Mouse (Mus musculus) lung, embryonic 15.5 days (tissue): Measurements from ENCODE around the gene St6galnac4. TPM values are rescaled to one million over a fixed set of nuclear protein-coding genes. Genes with fewer than 3 reads are reported as not detected.

Experiments used
- ATAC-seq: fragments of 200-750 bp; cut with Nextera tagmentation; 2 replicates; pipeline ENCODE4 v1.8.0; 2017; ENCODE audit warnings: moderate number of reproducible peaks, borderline replicate concordance; ENCODE audit not compliant: low FRiP score, low TSS enrichment; ENCODE audit errors: extremely low read depth
- H3K27ac ChIP-seq: fragments of 300-500 bp; sonication (generic); 2 replicates; pipeline ENCODE4 v1.5.1; 2015; ENCODE audit warnings: moderate library complexity, mild to moderate bottlenecking, inconsistent platforms
- H3K27me3 ChIP-seq: fragments of 300-500 bp; sonication (generic); 2 replicates; pipeline ENCODE4 v1.6.1; 2015; ENCODE audit warnings: inconsistent platforms
- H3K36me3 ChIP-seq: fragments of 300-500 bp; sonication (generic); 2 replicates; pipeline ENCODE4 v1.6.1; 2015; ENCODE audit warnings: inconsistent platforms
- H3K4me1 ChIP-seq: fragments of 300-500 bp; sonication (generic); 2 replicates; pipeline ENCODE4 v1.6.1; 2015; ENCODE audit warnings: inconsistent platforms
- H3K4me2 ChIP-seq: fragments of 300-500 bp; sonication (generic); 2 replicates; pipeline ENCODE4 v1.6.1; 2015; ENCODE audit warnings: inconsistent platforms, mild to moderate bottlenecking, moderate library complexity
- H3K4me3 ChIP-seq: fragments of 300-500 bp; sonication (generic); 2 replicates; pipeline ENCODE4 v1.5.1; 2015; ENCODE audit warnings: mild to moderate bottlenecking, inconsistent platforms
- H3K9ac ChIP-seq: fragments of 300-500 bp; sonication (generic); 2 replicates; pipeline ENCODE4 v1.6.1; 2015; ENCODE audit warnings: inconsistent platforms
- H3K9me3 ChIP-seq: fragments of 300-500 bp; sonication (generic); 2 replicates; pipeline ENCODE4 v1.6.1; 2016; ENCODE audit warnings: inconsistent platforms
- WGBS: fragments of 180-500 bp; shearing (Covaris S2); methylation state at CpG from one replicate; pipeline ENCODE4 v1.1.7; 2015; 5-methylcytosine and 5-hydroxymethylcytosine counted together
- polyA plus RNA-seq: library from polyadenylated mRNA; unstranded; fragments of >200 nt; fragmentation: Nextera tagmentation; extraction: Ambion mirVana; gene quantifications from 2 replicates; pipeline ENCODE4 v1.2.1, GENCODE M21; 2015

The St6galnac4 gene
- polyA plus RNA-seq, 1 experiment from 2014 or later = 26.1 TPM

DNA sequence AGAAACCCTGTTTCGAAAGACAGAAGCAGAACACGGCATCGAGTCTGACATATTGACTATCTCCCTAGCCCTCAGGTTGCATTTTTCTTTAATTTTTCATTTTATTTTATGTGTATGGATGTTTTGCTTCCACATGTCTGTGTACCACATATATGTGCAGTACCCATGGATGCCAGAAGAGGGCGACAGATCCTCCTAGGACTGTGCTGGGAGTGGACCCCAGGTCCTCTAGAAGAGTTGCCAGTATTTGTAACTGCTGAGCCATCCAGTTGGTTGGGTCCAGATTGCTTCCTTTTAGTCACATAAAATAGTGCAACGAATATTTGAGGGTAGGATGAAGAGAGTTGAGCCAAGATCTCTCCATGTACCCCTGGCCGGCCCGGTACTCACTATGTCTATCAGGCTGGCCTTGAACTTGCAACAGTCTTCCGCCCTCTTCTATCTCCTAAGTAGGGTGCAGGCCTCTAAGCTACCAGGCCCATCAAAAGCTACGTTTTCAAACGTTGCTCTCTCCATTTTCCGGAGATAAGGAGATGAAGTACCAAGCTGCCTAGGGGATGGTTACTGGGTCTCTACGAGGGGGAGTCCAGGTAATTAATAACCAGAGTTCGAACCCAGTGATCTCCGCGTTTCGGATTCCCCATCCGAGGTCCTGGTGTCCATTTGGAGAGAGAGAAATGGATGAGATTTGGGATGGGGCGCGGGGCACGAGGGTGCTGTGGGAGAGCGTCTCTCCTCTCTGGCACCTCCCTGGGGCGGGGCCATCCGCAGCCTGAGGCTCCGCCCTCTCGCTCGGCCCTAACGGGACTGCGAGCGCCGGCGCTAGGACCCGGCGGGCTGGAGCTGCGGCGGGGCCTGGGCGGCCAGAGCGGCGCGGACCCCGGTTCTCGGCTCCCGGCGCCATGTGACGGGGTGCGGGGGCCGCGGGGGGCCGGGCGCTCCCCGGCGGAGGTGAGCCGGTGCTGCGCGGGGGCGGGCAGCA lies 19.6 kb downstream of the St6galnac4 start:
- WGBS = 11% methylated on average over 52 of the region's 55 CpGs
- H3K36me3 ChIP-seq = no peaks in the 10 kb centered on the region
- H3K9ac ChIP-seq = peak overlapping the region; percentile 69
- H3K4me3 ChIP-seq = peak overlapping the region; percentile 80
- H3K4me1 ChIP-seq = peaks cover 54% of the 10 kb centered on the region
- no peaks in the 10 kb centered on the region for H3K9me3 ChIP-seq
- peak; percentile 81 for ATAC-seq
- H3K27ac ChIP-seq = peak overlapping the region; percentile 65
- H3K4me2 ChIP-seq = peak overlapping the region; percentile 90
- H3K27me3 ChIP-seq = no peaks in the 10 kb centered on the region

- WGBS = 3% methylated on average over 34 of the region's 34 CpGs
- H3K4me1 ChIP-seq = peaks cover 45% of the 10 kb centered on the region
- H3K4me2 ChIP-seq = peak overlapping the region; percentile 90
- no peaks in the 10 kb centered on the region for H3K27me3 ChIP-seq
- peak; percentile 32 for ATAC-seq
- peak overlapping the region; percentile 80 for H3K4me3 ChIP-seq
- peak overlapping the region; percentile 65 for H3K27ac ChIP-seq
- H3K9ac ChIP-seq = peak overlapping the region; percentile 69
- no peaks in the 10 kb centered on the region for H3K36me3 ChIP-seq
- no peaks in the 10 kb centered on the region for H3K9me3 ChIP-seq
Observed at GRCm38 (mm10) chr2:32607262-32607947, 20.5 kb downstream of the St6galnac4 start.

DNA sequence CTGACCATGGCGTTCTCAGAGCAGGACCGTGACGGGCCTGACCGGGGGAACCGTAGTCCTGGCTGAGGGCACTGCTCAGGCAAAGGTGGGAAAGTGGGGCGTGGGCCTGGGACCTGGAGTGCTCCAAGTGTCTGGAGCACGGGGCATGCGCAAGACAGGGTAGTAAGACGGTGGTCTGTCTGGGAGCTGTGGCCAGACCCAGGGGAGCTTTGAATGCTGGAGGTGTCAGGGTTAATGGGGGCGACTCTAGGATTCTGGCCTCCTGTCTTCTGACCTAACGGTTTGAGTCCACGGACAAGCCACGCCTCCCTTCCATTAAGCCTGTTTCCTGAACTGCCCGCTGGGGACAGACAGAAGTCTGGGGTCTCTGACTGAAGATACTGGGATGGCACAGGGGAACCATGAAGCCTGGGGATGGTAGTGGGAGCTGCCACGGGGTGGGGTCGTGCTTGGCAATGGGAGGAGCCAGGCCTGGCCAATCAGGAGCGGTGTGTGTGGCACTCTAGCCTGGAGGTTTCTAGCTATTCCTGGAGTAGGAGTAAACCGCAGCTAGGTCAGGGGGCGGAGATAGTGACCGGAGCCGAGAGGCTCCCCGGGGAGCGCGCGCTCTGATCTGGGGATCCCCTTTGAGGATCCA lies 21.4 kb downstream of the St6galnac4 start:
- Histone ChIP-seq H3K9ac (peak overlapping the region; percentile 38), H3K4me1 (peaks cover 42% of the 10 kb centered on the region), H3K4me2 (peak overlapping the region; percentile 90), H3K27me3 (no peaks in the 10 kb centered on the region), H3K36me3 (no peaks in the 10 kb centered on the region), H3K4me3 (peak overlapping the region; percentile 80), H3K27ac (peak overlapping the region; percentile 67), H3K9me3 (no peaks in the 10 kb centered on the region)
- peak; percentile 53 for ATAC-seq
- WGBS = 6% methylated on average over 25 of the region's 25 CpGs

- H3K27me3 ChIP-seq = no peaks in the 10 kb centered on the region
- peak overlapping the region; percentile 80 for H3K4me3 ChIP-seq
- peak overlapping the region; percentile 38 for H3K9ac ChIP-seq
- WGBS = 50% methylated on average over 18 of the region's 18 CpGs
- no peaks in the 10 kb centered on the region for H3K9me3 ChIP-seq
- H3K36me3 ChIP-seq = peaks cover 3% of the 10 kb centered on the region; the same call in 1 of the 2 replicates
- H3K27ac ChIP-seq = peak overlapping the region; percentile 67; the same call in 1 of the 2 replicates
- peak overlapping the region; percentile 90 for H3K4me2 ChIP-seq
- H3K4me1 ChIP-seq = peaks cover 42% of the 10 kb centered on the region
- no peak for ATAC-seq
Observed at GRCm38 (mm10) chr2:32608778-32609435, 22.0 kb downstream of the St6galnac4 start.

DNA sequence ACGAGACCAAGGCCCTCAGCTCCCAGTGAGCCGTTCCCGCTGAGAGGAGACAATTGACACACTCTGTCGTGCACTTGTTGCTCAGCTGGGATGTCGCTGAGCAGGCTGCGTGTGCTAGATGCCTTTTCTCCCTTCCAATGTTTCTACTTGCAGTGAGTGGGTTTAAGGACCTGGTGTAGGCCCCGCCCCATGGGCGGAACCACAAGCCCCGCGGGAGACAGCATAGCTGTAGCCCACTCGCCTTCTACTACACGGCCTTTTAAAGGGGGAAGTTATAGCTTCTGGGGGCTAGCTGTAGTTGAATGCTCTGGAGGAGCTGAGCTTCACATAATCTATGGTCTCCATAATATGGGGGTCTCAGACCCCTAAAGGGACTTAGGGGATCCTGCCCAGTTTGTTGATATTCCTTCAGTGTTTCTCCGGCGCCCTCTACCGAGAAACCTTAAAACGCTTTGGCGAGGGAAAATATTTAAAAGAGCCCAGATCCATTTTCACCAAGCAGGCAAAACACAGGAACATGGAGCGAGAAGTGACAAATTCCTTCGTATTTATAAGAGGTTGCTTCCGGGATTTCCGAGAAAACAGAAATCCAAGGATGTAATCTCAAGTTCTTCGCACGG lies 23.8 kb downstream of the St6galnac4 start:
- H3K9me3 ChIP-seq = no peaks in the 10 kb centered on the region
- ATAC-seq = no peak
- peaks cover 42% of the 10 kb centered on the region for H3K4me1 ChIP-seq
- WGBS = 9% methylated on average over 23 of the region's 23 CpGs
- H3K4me3 ChIP-seq = peak overlapping the region; percentile 47
- H3K4me2 ChIP-seq = peak overlapping the region; percentile 72
- peak overlapping the region; percentile 48 for H3K9ac ChIP-seq
- no peaks in the 10 kb centered on the region for H3K27me3 ChIP-seq
- peak overlapping the region; percentile 68 for H3K27ac ChIP-seq
- peaks cover 14% of the 10 kb centered on the region for H3K36me3 ChIP-seq

DNA sequence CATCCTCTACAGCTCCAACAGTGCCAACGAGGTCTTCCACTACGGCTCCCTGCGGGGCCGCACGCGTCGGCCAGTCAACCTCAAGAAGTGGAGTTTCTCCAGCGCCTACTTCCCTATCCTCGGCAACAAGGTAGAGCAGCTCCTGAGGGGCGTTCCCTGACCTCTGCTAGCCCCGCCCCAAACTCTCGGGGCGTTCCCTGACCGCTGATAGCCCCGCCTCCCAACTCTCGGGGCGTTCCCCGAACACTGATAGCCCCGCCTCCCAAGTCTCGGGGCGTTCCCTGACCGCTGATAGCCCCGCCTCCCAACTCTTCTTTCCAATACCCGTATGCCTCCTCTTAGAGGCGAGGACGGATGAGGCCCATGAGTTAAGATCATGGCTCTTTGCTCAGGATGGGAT lies 25.4 kb downstream of the St6galnac4 start:
- WGBS = 70% methylated on average over 26 of the region's 26 CpGs

DNA sequence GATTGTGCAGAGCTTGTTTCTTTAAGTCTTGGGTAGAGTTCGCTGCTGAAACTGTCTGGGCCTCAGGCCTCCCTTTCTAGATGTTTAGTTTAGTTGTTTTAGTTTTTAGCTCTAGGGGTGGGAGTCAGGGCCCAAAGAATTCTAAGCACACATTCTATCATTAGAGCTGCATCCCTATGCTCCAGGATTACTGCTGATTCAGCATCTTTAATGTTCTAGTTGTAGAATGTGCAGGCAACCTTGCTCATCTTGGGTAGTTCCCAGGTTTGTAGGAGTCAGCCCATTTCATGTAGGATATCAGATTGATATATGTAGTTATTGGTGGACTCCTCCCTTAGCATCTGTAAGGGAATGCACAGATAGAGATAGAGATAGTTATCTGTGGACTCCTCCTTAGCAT lies 30.2 kb downstream of the St6galnac4 start:
- no peak for ATAC-seq
- H3K36me3 ChIP-seq = peaks cover 29% of the 10 kb centered on the region
- no peaks in the 10 kb centered on the region for H3K27me3 ChIP-seq
- H3K27ac ChIP-seq = no peak overlapping the region
- no peaks in the 10 kb centered on the region for H3K9me3 ChIP-seq
- H3K4me3 ChIP-seq = no peak overlapping the region
- no peak overlapping the region for H3K4me2 ChIP-seq
- H3K9ac ChIP-seq = no peak overlapping the region
- WGBS = 100% methylated on average over 1 of the region's 1 CpGs
- peaks cover 36% of the 10 kb centered on the region for H3K4me1 ChIP-seq

More for the DNA sequence above, 25.4 kb downstream of the St6galnac4 start:
- Histone ChIP-seq H3K9me3 (no peaks in the 10 kb centered on the region), H3K4me2 (no peak overlapping the region), H3K4me3 (no peak overlapping the region), H3K36me3 (peaks cover 24% of the 10 kb centered on the region), H3K9ac (no peak overlapping the region), H3K27ac (no peak overlapping the region), H3K4me1 (peaks cover 36% of the 10 kb centered on the region), H3K27me3 (no peaks in the 10 kb centered on the region)
- ATAC-seq = no peak

DNA sequence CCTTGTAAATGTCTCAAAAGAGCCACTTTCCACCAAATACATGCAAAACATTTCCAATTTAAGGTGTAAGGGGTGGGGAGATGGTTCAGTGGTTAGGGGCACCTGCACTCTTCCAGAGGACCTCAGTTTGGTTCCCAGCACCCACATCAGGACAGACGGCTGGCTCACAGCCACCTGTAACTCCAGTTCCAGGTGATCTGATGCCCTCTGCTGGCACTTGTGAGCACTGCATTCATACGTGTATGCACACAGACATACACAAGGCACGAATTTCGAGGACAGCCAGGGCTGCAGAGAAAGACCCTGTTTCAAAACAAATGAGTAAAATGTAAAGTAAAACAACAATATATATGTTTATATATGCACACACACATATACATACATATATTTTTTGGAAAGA lies 30.7 kb downstream of the St6galnac4 start:
- H3K9ac ChIP-seq = no peak overlapping the region
- no peak for ATAC-seq
- H3K4me3 ChIP-seq = no peak overlapping the region
- H3K36me3 ChIP-seq = peaks cover 29% of the 10 kb centered on the region
- no peaks in the 10 kb centered on the region for H3K9me3 ChIP-seq
- H3K4me1 ChIP-seq = peaks cover 40% of the 10 kb centered on the region
- WGBS = 94% methylated on average over 4 of the region's 4 CpGs
- H3K27me3 ChIP-seq = no peaks in the 10 kb centered on the region
- no peak overlapping the region for H3K27ac ChIP-seq
- no peak overlapping the region for H3K4me2 ChIP-seq

GRCm38 (mm10) chr2:32618051-32618450 lies 31.2 kb downstream of the St6galnac4 start:
- Histone ChIP-seq H3K4me3 (no peak overlapping the region), H3K9me3 (no peaks in the 10 kb centered on the region), H3K27me3 (no peaks in the 10 kb centered on the region), H3K27ac (no peak overlapping the region), H3K36me3 (peaks cover 29% of the 10 kb centered on the region), H3K4me2 (no peak overlapping the region), H3K9ac (no peak overlapping the region), H3K4me1 (peaks cover 40% of the 10 kb centered on the region)
- 79% methylated on average over 9 of the region's 9 CpGs for WGBS
- no peak for ATAC-seq

DNA sequence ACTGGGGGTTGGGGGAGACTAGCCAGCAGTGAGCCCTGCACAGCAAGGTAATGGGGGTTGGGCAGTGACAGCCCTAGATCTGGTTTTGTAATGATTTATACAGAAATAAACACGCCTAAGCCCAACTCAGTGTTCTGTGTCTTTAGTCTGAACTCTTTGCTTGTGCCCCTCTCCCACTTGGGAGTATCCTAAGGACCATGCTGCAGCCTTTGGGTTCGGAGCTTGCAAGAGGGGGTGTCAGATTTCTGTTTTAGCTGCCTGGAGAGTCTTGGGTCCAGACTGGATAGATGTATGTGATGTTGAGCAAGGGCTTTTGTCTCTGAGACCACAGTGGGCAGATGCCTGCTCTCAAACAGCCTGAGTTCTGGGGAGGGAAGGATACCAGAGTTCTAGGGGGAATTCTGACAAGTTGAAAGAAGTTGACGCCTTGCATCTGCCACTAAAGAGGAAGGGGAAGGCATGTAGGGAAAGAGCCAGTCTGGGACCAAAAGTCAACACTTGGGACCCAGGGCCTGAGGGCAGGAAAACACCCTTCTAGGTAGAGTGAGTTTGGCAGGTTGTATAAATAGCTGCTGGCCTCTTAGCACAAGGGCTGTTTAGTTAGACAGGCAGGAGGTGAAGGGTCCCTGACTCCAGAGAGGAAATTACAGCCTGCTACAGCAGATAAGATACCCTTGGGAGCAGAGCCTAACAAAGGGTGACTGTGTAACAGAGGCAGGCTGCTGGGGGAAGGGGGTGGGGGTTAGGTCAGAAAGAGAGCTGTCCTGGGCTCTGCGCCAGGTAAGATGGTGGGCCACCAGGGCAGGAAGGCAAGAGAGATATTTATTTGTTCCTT lies 34.0 kb downstream of the St6galnac4 start:
- Histone ChIP-seq H3K27ac (peak overlapping the region; percentile 89), H3K9ac (no peak overlapping the region), H3K4me1 (peaks cover 61% of the 10 kb centered on the region), H3K9me3 (no peaks in the 10 kb centered on the region), H3K27me3 (no peaks in the 10 kb centered on the region), H3K4me2 (peak overlapping the region; percentile 17), H3K4me3 (no peak overlapping the region), H3K36me3 (peaks cover 15% of the 10 kb centered on the region)
- peak; percentile 73 for ATAC-seq
- 4% methylated on average over 4 of the region's 4 CpGs for WGBS
